Mouse (Mus musculus): ENCODE results near the gene 6030408B16Rik.
A peak's percentile ranks its signal among the peaks of the same experiment; 100 is the strongest.
"Not testable (repeated sequence)": the region's sequence is repeated elsewhere in the genome, so short reads cannot be mapped to it uniquely, and the experiment has no call there.

6030408B16Rik gene

DNA sequence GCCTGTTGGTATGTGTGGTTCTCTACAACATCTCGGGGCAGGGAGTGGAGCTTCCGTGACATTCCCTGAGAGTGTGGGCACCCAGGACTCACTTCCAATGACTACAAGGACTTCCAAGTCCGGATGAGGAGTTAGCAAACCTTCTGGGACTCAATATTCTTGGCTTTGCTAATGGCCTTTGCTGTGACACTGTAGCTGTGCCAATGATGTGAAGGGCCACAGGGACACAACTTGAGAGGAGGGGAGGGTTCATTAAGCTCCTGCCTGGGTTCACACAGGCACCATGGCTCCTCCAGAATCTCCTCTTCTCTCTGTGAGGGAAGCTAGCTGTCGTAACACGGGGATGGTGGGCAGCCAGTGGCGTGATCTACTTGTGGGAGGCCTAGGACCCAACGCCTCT is 29.6 kb downstream of the 6030408B16Rik start:
- DNase-seq = no peak

DNA sequence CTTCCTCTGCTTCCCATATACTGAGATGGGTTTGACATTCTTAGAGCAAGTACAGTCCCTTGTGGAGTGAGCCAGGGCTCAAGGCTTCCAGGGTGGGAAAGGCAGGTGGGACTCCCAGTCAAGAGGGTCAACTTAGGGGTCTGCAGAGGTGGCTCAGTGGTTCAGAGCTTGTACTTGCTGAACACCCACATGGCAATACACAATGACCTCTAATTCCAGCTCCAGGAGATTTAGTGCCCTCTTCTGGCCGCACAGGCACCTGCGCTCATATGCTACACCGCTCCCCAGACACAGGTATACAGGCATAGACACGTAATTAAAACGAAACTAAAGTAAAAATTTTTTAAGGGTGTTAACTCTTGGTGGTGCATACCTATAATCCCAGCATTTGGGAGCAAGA is 30.5 kb downstream of the 6030408B16Rik start:
- no peak for DNase-seq

DNA sequence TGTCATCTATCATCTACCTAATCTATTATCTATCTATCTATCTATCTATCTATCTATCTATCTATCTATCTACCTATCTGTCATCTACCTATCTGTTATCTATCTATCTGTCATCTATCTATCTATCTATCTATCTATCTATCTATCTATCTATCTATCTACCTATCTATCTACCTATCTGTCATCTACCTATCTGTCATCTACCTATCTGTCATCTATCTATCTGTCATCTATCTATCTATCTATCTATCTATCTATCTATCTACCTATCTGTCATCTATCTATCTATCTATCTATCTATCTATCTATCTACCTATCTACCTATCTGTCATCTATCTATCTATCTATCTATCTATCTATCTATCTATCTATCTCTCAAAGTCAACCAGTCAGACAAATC is 31.4 kb downstream of the 6030408B16Rik start:
- DNase-seq = not testable (repeated sequence)

GRCm38 (mm10) chr15:101325991-101326534 is 33.1 kb downstream of the 6030408B16Rik start:
- DNase-seq = no peak

GRCm38 (mm10) chr15:101327282-101327681 is 34.3 kb downstream of the 6030408B16Rik start:
- DNase-seq = peak in 1 of 2 experiments; percentile 25

DNA sequence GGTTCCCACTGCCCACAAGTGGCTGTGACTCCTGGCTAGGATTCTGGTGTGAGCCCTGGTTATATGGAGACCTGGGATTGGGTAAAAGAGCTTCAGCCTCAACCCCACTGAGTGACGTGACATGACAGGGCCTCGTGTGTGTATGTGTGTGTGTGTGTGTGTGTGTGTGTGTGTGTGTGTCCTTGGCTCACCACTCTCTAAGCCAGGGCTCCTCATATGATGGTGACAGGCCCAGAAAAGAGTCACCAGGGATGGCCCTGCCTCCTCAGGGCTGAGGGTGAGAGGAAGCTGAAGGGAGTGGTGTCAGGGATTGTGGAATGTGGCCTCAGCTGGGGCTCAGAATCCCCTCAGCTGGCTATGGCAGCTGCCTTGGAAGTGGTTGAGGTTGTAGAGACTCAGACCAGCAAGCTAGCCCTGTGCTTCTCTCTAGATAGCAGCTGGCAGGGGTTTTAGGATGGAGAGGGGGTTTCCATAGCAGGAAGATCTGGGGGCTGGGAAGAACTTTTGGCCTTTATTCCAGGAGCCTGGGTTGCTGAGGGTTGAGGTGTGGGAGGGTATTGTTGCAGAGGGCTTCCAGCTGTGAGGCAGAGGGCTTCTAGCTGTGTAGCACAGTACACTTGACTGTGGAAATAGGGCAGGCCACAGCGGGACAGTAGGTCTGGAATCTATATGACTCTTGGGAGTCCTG is 36.0 kb downstream of the 6030408B16Rik start:
- DNase-seq = no peak

DNA sequence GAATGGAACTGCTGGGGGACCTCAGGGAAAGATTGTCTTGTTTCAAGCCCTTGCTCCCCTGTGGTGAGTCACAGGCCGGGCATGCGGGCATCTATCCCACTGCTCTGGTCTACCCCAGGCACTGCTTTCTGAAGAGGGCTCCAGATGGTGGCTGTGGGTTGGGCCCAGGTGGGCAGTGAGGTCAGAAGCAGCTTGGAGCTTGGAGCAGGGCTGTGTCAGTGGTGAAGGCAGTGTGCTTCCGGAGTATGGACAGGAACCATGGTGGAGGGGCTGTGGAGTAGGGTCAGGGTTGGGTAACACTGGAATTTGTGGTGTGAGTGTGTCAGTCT is 36.5 kb downstream of the 6030408B16Rik start:
- DNase-seq = no peak

DNA sequence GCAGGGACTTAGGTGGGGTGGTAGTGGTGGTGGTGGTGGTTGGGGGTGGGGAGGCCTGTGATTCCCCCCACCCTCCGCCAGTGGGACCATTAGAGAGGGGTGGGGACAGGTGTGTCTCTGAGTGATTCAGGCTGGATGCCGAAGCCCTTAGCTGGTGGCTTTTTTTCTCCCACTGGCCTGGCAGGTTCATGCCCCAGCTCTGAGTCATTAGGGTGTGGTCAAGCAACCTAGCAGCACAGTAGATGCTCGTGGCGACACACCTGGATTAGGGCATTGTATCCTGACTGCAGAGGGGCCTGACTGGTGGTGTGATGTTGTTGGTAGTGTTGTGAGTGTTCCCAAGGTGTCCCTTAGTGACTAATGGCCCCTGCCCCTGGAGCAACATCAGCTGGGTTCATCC is 38.1 kb downstream of the 6030408B16Rik start:
- no peak for DNase-seq

GRCm38 (mm10) chr15:101332370-101332769 is 39.4 kb downstream of the 6030408B16Rik start:
- no peak for DNase-seq

DNA sequence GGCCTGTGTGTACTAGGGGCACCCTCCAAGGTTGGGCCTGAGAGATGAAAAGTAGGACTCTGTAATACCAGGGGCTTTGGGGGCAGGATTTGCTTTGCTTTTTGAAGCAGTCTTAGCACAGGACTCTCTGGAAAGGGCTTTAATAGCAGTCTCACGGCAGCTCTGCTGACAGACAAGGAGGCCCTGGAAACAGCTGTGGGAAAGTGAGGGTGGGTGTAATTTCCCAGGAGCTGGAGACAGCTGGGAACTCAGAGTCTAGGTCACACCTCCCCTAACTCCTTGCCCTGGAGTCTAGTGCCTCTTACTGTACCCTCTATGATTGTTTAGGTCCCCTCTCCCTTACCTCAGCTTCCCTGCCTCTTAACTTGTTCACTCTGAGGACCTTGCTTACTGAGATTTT is 40.2 kb downstream of the 6030408B16Rik start:
- DNase-seq = no peak

DNA sequence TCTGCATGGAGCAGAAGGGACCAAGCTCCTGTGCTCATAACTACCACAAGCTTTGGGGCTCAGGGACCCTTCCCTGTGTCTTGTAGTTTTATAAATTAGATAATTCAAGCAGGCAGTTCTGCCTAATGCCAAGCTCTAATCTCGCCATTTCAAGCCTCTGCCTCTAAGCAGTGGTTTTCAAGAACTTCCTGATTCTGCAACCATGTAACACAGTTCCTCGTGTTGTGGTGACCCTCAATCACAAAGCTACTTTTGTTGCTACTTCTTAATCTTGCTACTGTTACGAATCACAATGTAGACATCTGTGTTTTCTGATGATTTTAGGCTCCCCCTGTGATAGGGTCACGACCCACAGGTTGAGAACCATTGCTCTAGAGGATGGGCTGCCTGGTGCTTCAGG is 40.6 kb downstream of the 6030408B16Rik start:
- DNase-seq = no peak

DNA sequence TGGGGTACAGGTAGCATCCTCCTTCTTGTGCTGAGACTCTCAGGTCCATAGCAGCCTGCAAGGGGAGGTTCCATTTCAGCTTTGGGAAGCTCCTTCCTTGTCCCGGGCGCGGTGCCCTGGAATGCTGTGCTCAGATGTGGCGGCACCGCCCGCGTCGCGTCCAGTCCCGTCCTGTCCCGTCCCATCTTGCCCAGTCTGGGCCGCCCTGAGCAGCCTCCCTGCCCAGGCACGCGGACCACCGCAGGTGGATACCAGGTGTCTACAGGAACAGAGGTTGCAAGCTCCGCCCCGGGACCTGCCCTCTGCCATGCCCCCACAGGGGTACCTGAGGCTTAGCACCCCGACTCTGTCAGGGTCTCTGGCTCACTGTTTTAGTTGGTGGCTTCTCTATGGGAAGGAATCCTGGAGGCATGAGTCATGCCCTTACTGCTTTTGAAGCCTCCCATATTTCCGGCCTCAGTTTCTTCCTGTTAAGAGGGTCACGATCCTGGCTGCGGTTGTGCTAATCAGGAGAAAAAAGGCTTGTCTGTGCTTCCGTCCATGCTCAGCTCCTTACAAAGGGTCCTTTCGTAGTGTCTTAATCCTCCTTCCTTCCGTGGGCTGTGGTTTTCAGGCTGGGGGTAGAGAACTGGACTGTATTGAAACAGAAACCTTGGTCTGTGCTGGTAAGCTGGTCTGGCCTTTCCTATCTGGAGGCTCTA is 43.6 kb downstream of the 6030408B16Rik start:
- DNase-seq = no peak

DNA sequence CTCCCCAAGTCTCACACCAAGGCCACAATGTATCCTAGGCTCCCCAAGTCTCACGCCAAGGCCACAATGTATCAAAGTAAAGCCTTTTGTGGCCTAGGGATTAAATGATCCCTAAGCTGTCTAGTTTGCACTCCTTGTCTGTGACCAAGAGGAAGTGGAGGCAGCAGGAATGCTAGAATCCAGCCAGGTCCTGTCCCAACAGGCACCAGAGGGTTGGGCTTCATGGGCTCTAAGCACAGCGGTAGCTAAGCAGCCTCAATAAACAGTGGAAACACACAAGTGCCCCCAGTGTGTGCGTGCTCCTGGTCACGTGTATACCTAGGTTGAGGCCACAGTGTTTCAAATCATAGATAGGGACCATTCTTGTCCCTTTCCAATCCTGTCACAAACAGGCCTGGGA is 45.3 kb downstream of the 6030408B16Rik start:
- DNase-seq = no peak

GRCm38 (mm10) chr15:101339537-101339936 is 46.5 kb downstream of the 6030408B16Rik start:
- peak; percentile 47 for DNase-seq

DNA sequence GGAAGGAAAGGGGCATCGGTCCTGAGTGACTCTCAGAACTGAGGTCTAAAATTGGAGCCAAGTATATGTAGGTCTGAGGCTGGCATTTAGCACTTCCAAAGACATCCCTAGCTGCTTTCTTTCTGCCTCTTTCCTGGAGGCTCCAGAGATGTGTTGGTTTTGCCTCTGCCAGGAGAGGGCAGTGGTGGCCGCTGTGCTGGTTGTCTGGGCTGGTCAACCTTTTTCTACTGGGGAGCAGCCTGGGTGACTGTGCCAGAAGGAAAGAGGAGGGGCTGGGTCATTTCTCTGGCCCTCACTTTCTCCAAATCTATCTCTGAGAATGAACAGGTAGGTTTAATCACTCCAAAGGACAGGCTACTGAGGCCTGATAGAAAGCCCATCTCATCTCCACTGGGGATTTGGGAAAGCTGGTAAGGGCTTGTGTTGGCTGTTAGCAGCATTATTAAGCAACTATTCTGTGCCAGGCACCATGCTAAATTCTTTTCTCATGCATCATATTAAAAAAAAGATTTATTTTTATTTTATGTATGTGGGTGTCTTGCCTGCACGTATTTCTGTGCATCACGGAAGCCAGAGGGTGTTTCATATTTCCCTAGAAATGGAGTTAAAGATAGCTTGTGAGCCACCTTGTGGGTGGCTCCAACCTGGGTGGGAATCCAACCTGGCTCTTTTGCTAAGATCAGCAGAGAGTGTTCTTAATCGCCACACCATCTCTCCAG is 48.9 kb downstream of the 6030408B16Rik start:
- no peak for DNase-seq

Data from thymus, adult 18-20 months (tissue).